Mouse (Mus musculus): ENCODE measurements around the gene Gsdme. TPM values are rescaled to one million over a fixed set of nuclear protein-coding genes. Genes with fewer than 3 reads are reported as not detected.
A peak's percentile ranks its signal among the peaks of the same experiment; 100 is the strongest.

The Gsdme gene
- polyA plus RNA-seq, 1 experiment from 2014 or later, result 18.1 TPM

- no peaks in the 10 kb centered on the region for H3K27me3 ChIP-seq (ENCODE audit: insufficient read depth, low read length)
- H3K27ac ChIP-seq (ENCODE audit: low read depth), result no peak overlapping the region
- H3K9ac ChIP-seq (replicated peaks), result no peak overlapping the region
- no peak overlapping the region for H3K4me3 ChIP-seq (ENCODE audit: low read depth, low read length)
- TF ChIP-seq CTCF (IDR thresholded peaks at IDR 0.05; ENCODE audit: low read depth) (0 out of 2 replicates have a peak, but pooled peaks have one; percentile 6), EP300 (IDR thresholded peaks at IDR 0.05; ENCODE audit: low read depth) (no peak)
- no peaks in the 10 kb centered on the region for H3K9me3 ChIP-seq (ENCODE audit: low read length)
- H3K36me3 ChIP-seq (replicated peaks; ENCODE audit: insufficient read depth, low read length), result no peaks in the 10 kb centered on the region
- no peaks in the 10 kb centered on the region for H3K4me1 ChIP-seq (ENCODE audit: insufficient read depth)
- H3K4me2 ChIP-seq (ENCODE audit: low read depth, low read length), result no peak overlapping the region
- WGBS (ENCODE audit: insufficient replicate concordance), result 74% methylated on average over 6 of the region's 6 CpGs
- ATAC-seq, result no peak
- no peak for DNase-seq
These were observed 37.0 kb upstream of the Gsdme start for GRCm38 (mm10) chr6:50300622-50301021.

- Histone ChIP-seq H3K9ac (replicated peaks) (no peak overlapping the region), H3K27ac (ENCODE audit: low read depth) (no peak overlapping the region), H3K4me1 (ENCODE audit: insufficient read depth) (no peaks in the 10 kb centered on the region), H3K36me3 (replicated peaks; ENCODE audit: insufficient read depth, low read length) (no peaks in the 10 kb centered on the region), H3K4me2 (ENCODE audit: low read depth, low read length) (no peak overlapping the region), H3K27me3 (ENCODE audit: insufficient read depth, low read length) (no peaks in the 10 kb centered on the region), H3K9me3 (ENCODE audit: low read length) (no peaks in the 10 kb centered on the region), H3K4me3 (ENCODE audit: low read depth, low read length) (no peak overlapping the region)
- TF ChIP-seq EP300 (IDR thresholded peaks at IDR 0.05; ENCODE audit: low read depth) (no peak), CTCF (IDR thresholded peaks at IDR 0.05; ENCODE audit: low read depth) (peak; percentile 46)
- WGBS (ENCODE audit: insufficient replicate concordance), result 74% methylated on average over 7 of the region's 7 CpGs
- no peak for DNase-seq
- no peak for ATAC-seq
These were observed 35.4 kb upstream of the Gsdme start for GRCm38 (mm10) chr6:50299071-50299470.

DNA sequence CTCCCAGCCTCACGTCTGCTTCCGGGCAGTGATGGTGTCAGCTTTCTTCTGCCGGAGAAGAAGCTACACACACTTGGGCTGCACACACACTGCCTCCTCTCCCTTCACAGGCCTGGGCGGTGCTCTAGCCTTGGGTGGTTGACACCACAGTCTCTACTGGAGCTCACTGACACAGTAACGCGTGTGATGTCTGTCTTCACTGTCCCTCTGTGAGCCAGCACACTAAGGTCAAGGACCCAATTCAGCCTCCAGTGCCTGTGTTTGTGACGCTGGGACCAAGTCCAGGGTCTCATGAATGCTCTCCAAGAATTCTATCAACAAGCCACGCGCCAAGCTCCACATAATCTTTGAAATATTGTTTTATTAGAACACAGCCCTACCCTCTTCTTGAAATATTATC, 34.0 kb upstream of the Gsdme start:
- TF ChIP-seq EP300 (IDR thresholded peaks at IDR 0.05; ENCODE audit: low read depth) (no peak), CTCF (IDR thresholded peaks at IDR 0.05; ENCODE audit: low read depth) (no peak)
- no peak for DNase-seq
- WGBS (ENCODE audit: insufficient replicate concordance), result 85% methylated on average over 9 of the region's 9 CpGs
- Histone ChIP-seq H3K27me3 (ENCODE audit: insufficient read depth, low read length) (no peaks in the 10 kb centered on the region), H3K4me1 (ENCODE audit: insufficient read depth) (no peaks in the 10 kb centered on the region), H3K4me3 (ENCODE audit: low read depth, low read length) (no peak overlapping the region), H3K9ac (replicated peaks) (no peak overlapping the region), H3K9me3 (ENCODE audit: low read length) (no peaks in the 10 kb centered on the region), H3K4me2 (ENCODE audit: low read depth, low read length) (no peak overlapping the region), H3K27ac (ENCODE audit: low read depth) (no peak overlapping the region), H3K36me3 (replicated peaks; ENCODE audit: insufficient read depth, low read length) (no peaks in the 10 kb centered on the region)
- ATAC-seq, result no peak

- H3K27ac ChIP-seq (ENCODE audit: low read depth), result no peak overlapping the region
- H3K9me3 ChIP-seq (ENCODE audit: low read length), result no peaks in the 10 kb centered on the region
- no peaks in the 10 kb centered on the region for H3K36me3 ChIP-seq (replicated peaks; ENCODE audit: insufficient read depth, low read length)
- no peaks in the 10 kb centered on the region for H3K4me1 ChIP-seq (ENCODE audit: insufficient read depth)
- DNase-seq, result no peak
- ATAC-seq, result no peak
- TF ChIP-seq EP300 (IDR thresholded peaks at IDR 0.05; ENCODE audit: low read depth) (no peak), CTCF (IDR thresholded peaks at IDR 0.05; ENCODE audit: low read depth) (no peak)
- no peak overlapping the region for H3K9ac ChIP-seq (replicated peaks)
- H3K4me2 ChIP-seq (ENCODE audit: low read depth, low read length), result no peak overlapping the region
- no peaks in the 10 kb centered on the region for H3K27me3 ChIP-seq (ENCODE audit: insufficient read depth, low read length)
- no peak overlapping the region for H3K4me3 ChIP-seq (ENCODE audit: low read depth, low read length)
- 45% methylated on average over 10 of the region's 10 CpGs for WGBS (ENCODE audit: insufficient replicate concordance)
These were observed 31.5 kb upstream of the Gsdme start for GRCm38 (mm10) chr6:50295136-50295535.

GRCm38 (mm10) chr6:50294128-50294527, 30.5 kb upstream of the Gsdme start:
- Histone ChIP-seq H3K9me3 (ENCODE audit: low read length) (no peaks in the 10 kb centered on the region), H3K9ac (replicated peaks) (no peak overlapping the region), H3K27me3 (ENCODE audit: insufficient read depth, low read length) (no peaks in the 10 kb centered on the region), H3K27ac (ENCODE audit: low read depth) (no peak overlapping the region), H3K4me2 (ENCODE audit: low read depth, low read length) (no peak overlapping the region), H3K4me3 (ENCODE audit: low read depth, low read length) (no peak overlapping the region), H3K4me1 (ENCODE audit: insufficient read depth) (no peaks in the 10 kb centered on the region), H3K36me3 (replicated peaks; ENCODE audit: insufficient read depth, low read length) (no peaks in the 10 kb centered on the region)
- 28% methylated on average over 1 of the region's 1 CpGs for WGBS (ENCODE audit: insufficient replicate concordance)
- TF ChIP-seq CTCF (IDR thresholded peaks at IDR 0.05; ENCODE audit: low read depth) (peak; percentile 99), EP300 (IDR thresholded peaks at IDR 0.05; ENCODE audit: low read depth) (no peak)
- ATAC-seq (peak; percentile 64), DNase-seq (peak; percentile 74)

DNA sequence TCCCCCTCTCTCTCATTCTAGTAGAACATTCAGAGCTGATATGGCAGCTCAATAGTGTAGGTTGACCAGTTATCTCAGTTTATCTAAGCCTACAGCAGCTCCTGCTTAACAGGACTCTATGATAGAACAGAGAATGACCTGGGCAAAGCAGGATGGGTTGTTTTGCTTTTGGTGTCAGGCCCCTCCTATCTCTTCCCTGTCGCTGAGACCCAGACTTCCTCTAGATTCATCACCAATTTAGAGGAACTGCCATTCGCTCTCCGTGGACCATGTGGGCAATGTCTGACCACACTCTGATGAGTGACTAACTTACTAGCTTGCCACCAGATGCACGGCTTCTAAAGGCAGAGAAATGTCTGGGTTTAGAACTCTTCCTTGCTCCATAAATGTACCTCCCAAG, 28.0 kb upstream of the Gsdme start:
- H3K36me3 ChIP-seq (replicated peaks; ENCODE audit: insufficient read depth, low read length), result no peaks in the 10 kb centered on the region
- no peaks in the 10 kb centered on the region for H3K4me1 ChIP-seq (ENCODE audit: insufficient read depth)
- ATAC-seq (0 out of 2 replicates have a peak, but pooled peaks have one; percentile 21), DNase-seq (no peak)
- no peak overlapping the region for H3K4me2 ChIP-seq (ENCODE audit: low read depth, low read length)
- no peak overlapping the region for H3K4me3 ChIP-seq (ENCODE audit: low read depth, low read length)
- H3K9ac ChIP-seq (replicated peaks), result no peak overlapping the region
- H3K27me3 ChIP-seq (ENCODE audit: insufficient read depth, low read length), result no peaks in the 10 kb centered on the region
- WGBS (ENCODE audit: insufficient replicate concordance), result 21% methylated on average over 4 of the region's 4 CpGs
- H3K9me3 ChIP-seq (ENCODE audit: low read length), result no peaks in the 10 kb centered on the region
- TF ChIP-seq CTCF (IDR thresholded peaks at IDR 0.05; ENCODE audit: low read depth) (no peak), EP300 (IDR thresholded peaks at IDR 0.05; ENCODE audit: low read depth) (no peak)
- no peak overlapping the region for H3K27ac ChIP-seq (ENCODE audit: low read depth)

- no peak overlapping the region for H3K27ac ChIP-seq (ENCODE audit: low read depth)
- no peaks in the 10 kb centered on the region for H3K4me1 ChIP-seq (ENCODE audit: insufficient read depth)
- no peak overlapping the region for H3K4me2 ChIP-seq (ENCODE audit: low read depth, low read length)
- H3K36me3 ChIP-seq (replicated peaks; ENCODE audit: insufficient read depth, low read length), result no peaks in the 10 kb centered on the region
- DNase-seq, result no peak
- no peaks in the 10 kb centered on the region for H3K9me3 ChIP-seq (ENCODE audit: low read length)
- TF ChIP-seq CTCF (IDR thresholded peaks at IDR 0.05; ENCODE audit: low read depth), result no peak
- TF ChIP-seq EP300 (IDR thresholded peaks at IDR 0.05; ENCODE audit: low read depth), result no peak
- no peak for ATAC-seq
- 85% methylated on average over 3 of the region's 3 CpGs for WGBS (ENCODE audit: insufficient replicate concordance)
- H3K4me3 ChIP-seq (ENCODE audit: low read depth, low read length), result no peak overlapping the region
- no peaks in the 10 kb centered on the region for H3K27me3 ChIP-seq (ENCODE audit: insufficient read depth, low read length)
- H3K9ac ChIP-seq (replicated peaks), result no peak overlapping the region
These were observed 23.2 kb upstream of the Gsdme start for GRCm38 (mm10) chr6:50286881-50287280.
